Mouse (Mus musculus) stomach, embryonic 16.5 days (tissue): Measurements from ENCODE around the gene Gm20662. TPM values are rescaled to one million over a fixed set of nuclear protein-coding genes. Genes with fewer than 3 reads are reported as not detected.
A peak's percentile ranks its signal among the peaks of the same experiment; 100 is the strongest.

Experiments used
- ATAC-seq: fragments of 200-750 bp; cut with Nextera tagmentation; 2 replicates; pipeline ENCODE4 v1.8.0; 2017; ENCODE audit warnings: moderate number of reproducible peaks, moderate TSS enrichment; ENCODE audit not compliant: insufficient read depth, low FRiP score
- H3K27ac ChIP-seq: fragments of 300-500 bp; sonication (generic); 2 replicates; pipeline ENCODE4 v1.5.1; 2014; ENCODE audit warnings: low read length
- H3K27me3 ChIP-seq: fragments of 300-500 bp; sonication (generic); 2 replicates; pipeline ENCODE4 v1.6.1; 2014; ENCODE audit warnings: low read length, control low read depth, mixed read lengths; ENCODE audit not compliant: control insufficient read depth, insufficient read depth
- H3K36me3 ChIP-seq: fragments of 300-500 bp; sonication (generic); 2 replicates; pipeline ENCODE4 v1.6.1; 2014; ENCODE audit warnings: low read length; ENCODE audit not compliant: control insufficient read depth, insufficient read depth
- H3K4me1 ChIP-seq: fragments of 300-500 bp; sonication (generic); 2 replicates; pipeline ENCODE4 v1.6.1; 2014; ENCODE audit warnings: low read length, control low read depth, mixed read lengths; ENCODE audit not compliant: control insufficient read depth, insufficient read depth
- H3K4me2 ChIP-seq: fragments of 300-500 bp; sonication (generic); 2 replicates; pipeline ENCODE4 v1.6.1; 2014; ENCODE audit warnings: low read depth, low read length, mixed read lengths
- H3K4me3 ChIP-seq: fragments of 300-500 bp; sonication (generic); replicated peaks from 2 replicates; pipeline ENCODE4 v1.5.1; 2014; ENCODE audit warnings: mild to moderate bottlenecking, low read length
- H3K9ac ChIP-seq: fragments of 300-500 bp; sonication (generic); 2 replicates; pipeline ENCODE4 v1.6.1; 2014; ENCODE audit warnings: low read length
- H3K9me3 ChIP-seq: fragments of 300-500 bp; sonication (generic); replicated peaks from 2 replicates; pipeline ENCODE4 v1.6.1; 2016; ENCODE audit warnings: low read length, control low read depth; ENCODE audit not compliant: control insufficient read depth
- WGBS: fragments of 180-500 bp; shearing (Covaris S2); extraction: QIAGEN DNeasy Blood & Tissue Kit; methylation state at CpG from one replicate; pipeline ENCODE4 v1.1.7; 2014; 5-methylcytosine and 5-hydroxymethylcytosine counted together
- microRNA-seq: library from miRNA; unstranded; fragments of <30 nt; microRNA quantifications from one replicate; pipeline ENCODE4, GENCODE M21; 2016
- polyA plus RNA-seq: library from polyadenylated mRNA; unstranded; fragments of >200 nt; fragmentation: Nextera tagmentation; extraction: Ambion mirVana; gene quantifications from 2 replicates; pipeline ENCODE4 v1.2.1, GENCODE M21; 2015

The Gm20662 gene
- polyA plus RNA-seq, 1 experiment from 2014 or later: 0.67 TPM

GRCm38 (mm10) chr9:108083561-108083960 lies 87.4 kb downstream of the Gm20662 start:
- no peak for ATAC-seq
- 73% methylated on average over 6 of the region's 6 CpGs for WGBS

DNA sequence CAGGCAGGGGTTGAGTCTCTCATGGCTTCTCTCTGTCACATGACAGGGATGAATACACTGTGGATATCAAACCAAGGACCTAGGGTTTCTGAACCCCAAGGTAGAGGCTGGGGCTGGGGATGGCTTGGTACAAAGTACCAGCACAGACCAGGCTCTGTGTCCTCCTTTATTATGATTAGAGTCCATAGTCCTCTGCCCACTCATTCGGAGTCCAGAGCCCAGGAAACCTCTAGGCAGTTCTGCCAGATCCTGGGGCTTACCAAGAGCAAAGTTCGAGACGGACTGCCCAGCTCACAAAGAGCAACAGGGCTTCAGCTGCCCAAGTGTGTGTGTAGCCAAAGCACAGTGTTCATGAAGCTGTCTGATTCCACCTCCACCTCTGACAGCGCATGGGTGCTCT lies 89.1 kb downstream of the Gm20662 start:
- H3K4me3 ChIP-seq: no peak overlapping the region
- peaks cover 24% of the 10 kb centered on the region for H3K36me3 ChIP-seq
- H3K9ac ChIP-seq: no peak overlapping the region
- H3K27ac ChIP-seq: no peak overlapping the region
- H3K4me1 ChIP-seq: peaks cover 8% of the 10 kb centered on the region
- no peaks in the 10 kb centered on the region for H3K9me3 ChIP-seq
- H3K4me2 ChIP-seq: no peak overlapping the region
- WGBS: 88% methylated on average over 4 of the region's 4 CpGs
- peaks cover 21% of the 10 kb centered on the region for H3K27me3 ChIP-seq
- no peak for ATAC-seq

More at GRCm38 (mm10) chr9:108083561-108083960, 87.4 kb downstream of the Gm20662 start:
- H3K36me3 ChIP-seq: peaks cover 16% of the 10 kb centered on the region
- no peak overlapping the region for H3K4me2 ChIP-seq
- no peak overlapping the region for H3K9ac ChIP-seq
- H3K27me3 ChIP-seq: peaks cover 21% of the 10 kb centered on the region
- H3K9me3 ChIP-seq: no peaks in the 10 kb centered on the region
- H3K27ac ChIP-seq: no peak overlapping the region
- H3K4me3 ChIP-seq: no peak overlapping the region
- peaks cover 18% of the 10 kb centered on the region for H3K4me1 ChIP-seq

DNA sequence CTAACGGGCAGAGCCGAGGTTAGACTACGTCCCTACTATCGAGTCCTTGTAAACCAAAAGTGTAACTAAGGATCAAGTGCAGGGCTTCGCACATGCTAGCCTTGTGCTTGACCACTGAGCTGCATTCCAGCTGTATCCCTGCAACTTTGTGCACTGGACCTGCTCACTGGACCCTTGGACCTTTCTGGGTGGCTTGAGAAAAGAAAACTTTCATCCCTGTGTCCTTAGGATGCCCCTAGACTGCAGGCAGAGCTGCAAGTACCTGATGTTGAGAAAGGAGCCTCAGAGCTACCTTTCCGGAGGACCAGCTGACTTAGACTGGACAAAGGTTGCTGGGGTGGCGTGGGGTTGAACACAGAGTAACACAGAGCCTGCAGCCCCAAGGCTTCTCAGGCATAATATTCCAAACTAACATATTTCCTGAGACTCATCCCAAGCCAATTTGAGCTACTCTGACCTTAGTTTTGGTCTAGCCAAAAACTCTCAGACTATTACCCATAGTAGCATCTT lies 94.5 kb downstream of the Gm20662 start:
- 95% methylated on average over 7 of the region's 7 CpGs for WGBS
- no peak for ATAC-seq
- no peak overlapping the region for H3K27ac ChIP-seq

GRCm38 (mm10) chr9:108093586-108093985 lies 97.4 kb downstream of the Gm20662 start:
- 65% methylated on average over 10 of the region's 10 CpGs for WGBS
- Histone ChIP-seq H3K27ac (peak overlapping the region; percentile 78), H3K9ac (peak overlapping the region; percentile 86)

More for the DNA sequence above, 94.5 kb downstream of the Gm20662 start:
- H3K9me3 ChIP-seq: no peaks in the 10 kb centered on the region
- no peak overlapping the region for H3K9ac ChIP-seq
- peaks cover 12% of the 10 kb centered on the region for H3K4me1 ChIP-seq
- peaks cover 24% of the 10 kb centered on the region for H3K36me3 ChIP-seq
- no peaks in the 10 kb centered on the region for H3K27me3 ChIP-seq
- H3K4me3 ChIP-seq: no peak overlapping the region
- no peak overlapping the region for H3K4me2 ChIP-seq

GRCm38 (mm10) chr9:108094184-108094941 lies 98.2 kb downstream of the Gm20662 start, which contains the start of gene Apeh:
Gene Apeh, minus strand, starts transcription at chr9:108094606.
- H3K27ac ChIP-seq: peak within 1 kb of the TSS; percentile 78
- 0 out of 2 replicates have a peak, but pooled peaks cover under 1% of the 10 kb centered on the region for H3K36me3 ChIP-seq
- peak; percentile 95 for ATAC-seq
- H3K4me3 ChIP-seq: peak within 1 kb of the TSS; percentile 81
- H3K4me1 ChIP-seq: peaks cover 20% of the 10 kb centered on the region
- peak within 1 kb of the TSS; percentile 99 for H3K4me2 ChIP-seq
- H3K9me3 ChIP-seq: no peaks in the 10 kb centered on the region
- under 1% methylated on average over 52 of the region's 52 CpGs for WGBS
- H3K27me3 ChIP-seq: no peaks in the 10 kb centered on the region
- peak within 1 kb of the TSS; percentile 86 for H3K9ac ChIP-seq

More at GRCm38 (mm10) chr9:108093586-108093985, 97.4 kb downstream of the Gm20662 start:
- H3K27me3 ChIP-seq: no peaks in the 10 kb centered on the region
- ATAC-seq: no peak
- peaks cover 8% of the 10 kb centered on the region; the same call in 1 of the 2 replicates for H3K36me3 ChIP-seq
- H3K4me1 ChIP-seq: peaks cover 20% of the 10 kb centered on the region
- peak overlapping the region; percentile 81 for H3K4me3 ChIP-seq
- peak overlapping the region; percentile 99 for H3K4me2 ChIP-seq
- H3K9me3 ChIP-seq: no peaks in the 10 kb centered on the region

Small RNAs within 50 kb of the gene (microRNA-seq; reads per million reads assigned to microRNA genes)
- not detected for gene Mir7088

Other genes with a start within 250 kb of the Gm20662 start
- 183 and 187 TPM in 2 replicates for gene Rbm5, start 225.4 kb upstream of the Gm20662 start, polyA plus RNA-seq
- gene Rbm6, start 123.1 kb upstream of the Gm20662 start, polyA plus RNA-seq: 63.7 and 71.2 TPM in 2 replicates
- 23.2 and 26.7 TPM in 2 replicates for gene Mon1a, start 108.2 kb upstream of the Gm20662 start, polyA plus RNA-seq
- gene Mst1r, start 89.5 kb upstream of the Gm20662 start, polyA plus RNA-seq: 15.8 and 17.9 TPM in 2 replicates
- gene Actl11, start 67.9 kb upstream of the Gm20662 start, polyA plus RNA-seq: not detected in 2 replicates
- gene Camkv, start 60.7 kb upstream of the Gm20662 start, polyA plus RNA-seq: 2.6 and 2.9 TPM in 2 replicates
- 16.4 and 20.4 TPM in 2 replicates for gene Traip, start 46.2 kb upstream of the Gm20662 start, polyA plus RNA-seq
- 34.8 and 40.0 TPM in 2 replicates for gene Uba7, start 20.8 kb upstream of the Gm20662 start, polyA plus RNA-seq
- 5.9 and 7.5 TPM in 2 replicates for gene Gm20661, start 13.3 kb upstream of the Gm20662 start, polyA plus RNA-seq
- 42.6 and 42.7 TPM in 2 replicates for gene Inka1, start 10.5 kb upstream of the Gm20662 start, polyA plus RNA-seq
- 12.2 and 12.7 TPM in 2 replicates for gene Cdhr4, start 3.9 kb upstream of the Gm20662 start, polyA plus RNA-seq
- 50.5 and 50.6 TPM in 2 replicates for gene Ip6k1, start 6.2 kb downstream of the Gm20662 start, polyA plus RNA-seq
- gene Gmppb, start 52.9 kb downstream of the Gm20662 start, polyA plus RNA-seq: 49.3 and 56.1 TPM in 2 replicates
- gene Amigo3, start 56.8 kb downstream of the Gm20662 start, polyA plus RNA-seq: 3.9 and 4.5 TPM in 2 replicates
- 7.8 and 8.7 TPM in 2 replicates for gene Mst1, start 84.1 kb downstream of the Gm20662 start, polyA plus RNA-seq
- gene Rnf123, start 87.0 kb downstream of the Gm20662 start, polyA plus RNA-seq: 31.2 and 32.8 TPM in 2 replicates
- 75.1 and 82.7 TPM in 2 replicates for gene Apeh, start 98.3 kb downstream of the Gm20662 start, polyA plus RNA-seq
- 2.9 and 3.2 TPM in 2 replicates for gene Bsn, start 194.0 kb downstream of the Gm20662 start, polyA plus RNA-seq